Mouse (Mus musculus): ENCODE results near the gene Smarce1. TPM values are rescaled to one million over a fixed set of nuclear protein-coding genes. Genes with fewer than 3 reads are reported as not detected.

Gene Smarce1
- polyA plus RNA-seq, 1 experiment from 2014 or later: 259 TPM

DNA sequence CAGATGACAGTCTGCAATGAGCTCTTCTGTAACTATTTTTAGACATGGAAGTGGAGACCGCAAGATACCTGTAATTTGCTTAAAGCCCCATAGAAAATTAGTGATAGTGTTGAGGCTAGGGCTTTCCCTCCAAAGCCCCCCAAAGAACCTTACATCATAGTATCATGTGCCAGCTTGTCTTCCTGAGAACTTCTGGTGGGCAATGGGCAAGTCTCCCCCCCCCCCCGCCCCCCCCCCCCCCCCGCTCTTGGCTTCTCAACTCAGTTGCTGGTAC lies 53.0 kb downstream of the Smarce1 start:
- Histone ChIP-seq H3K27me3 (ENCODE audit: insufficient read depth, poor library complexity, severe bottlenecking) (no peaks in the 10 kb centered on the region), H3K4me3 (no peak overlapping the region), H3K36me3 (no peaks in the 10 kb centered on the region), H3K4me1 (peaks cover 6% of the 10 kb centered on the region; the same call in 1 of the 2 replicates), H3K9me3 (no peaks in the 10 kb centered on the region), H3K27ac (no peak overlapping the region)
- WGBS: 56% methylated on average over 3 of the region's 3 CpGs
- no peak for DNase-seq (ENCODE audit: low spot score)

DNA sequence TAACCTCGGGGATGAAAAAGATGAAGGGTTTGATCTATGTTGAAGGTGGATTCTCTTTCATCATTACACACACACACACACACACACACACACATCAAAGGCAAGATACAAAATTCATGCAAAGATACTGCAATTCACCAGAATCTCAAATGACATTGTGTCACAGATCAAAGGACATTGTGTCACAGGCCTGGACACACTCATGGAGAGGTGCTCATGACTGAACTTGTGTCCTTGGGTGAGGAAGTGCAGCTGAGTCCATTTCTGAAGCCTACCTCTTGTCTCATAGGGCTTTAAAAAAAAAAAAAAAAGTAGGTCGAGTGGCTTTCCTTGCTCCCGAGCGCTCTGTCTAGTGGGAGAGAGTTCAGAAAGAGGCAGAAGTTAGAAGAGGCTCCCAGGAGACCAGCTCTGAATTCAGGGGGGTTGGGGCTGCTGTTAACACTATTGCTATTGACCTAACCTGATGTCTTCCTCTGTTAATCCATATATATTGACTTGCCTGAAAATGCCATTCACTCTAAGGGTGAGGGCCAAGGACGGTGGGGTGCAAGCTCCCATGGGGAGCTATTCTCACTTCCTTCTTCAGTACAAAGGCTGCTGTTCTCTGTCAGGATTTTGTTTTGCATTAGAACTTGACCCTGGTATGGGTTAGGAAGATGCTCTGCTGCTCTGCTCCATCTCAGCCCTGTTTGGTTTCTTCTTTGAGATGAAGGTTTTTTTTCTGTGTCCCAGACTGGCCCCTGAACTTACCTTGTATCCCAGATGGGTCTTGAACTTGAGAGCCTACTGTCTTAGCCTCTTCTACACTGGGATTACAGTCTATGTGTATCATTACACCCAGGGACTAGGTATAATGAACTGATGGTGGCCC lies 53.5 kb downstream of the Smarce1 start:
- Histone ChIP-seq H3K36me3 (no peaks in the 10 kb centered on the region), H3K27ac (no peak overlapping the region), H3K27me3 (ENCODE audit: insufficient read depth, poor library complexity, severe bottlenecking) (no peaks in the 10 kb centered on the region), H3K4me1 (peaks cover 6% of the 10 kb centered on the region; the same call in 1 of the 2 replicates), H3K9me3 (no peaks in the 10 kb centered on the region), H3K4me3 (no peak overlapping the region)
- DNase-seq (ENCODE audit: low spot score): no peak
- 65% methylated on average over 5 of the region's 5 CpGs for WGBS

DNA sequence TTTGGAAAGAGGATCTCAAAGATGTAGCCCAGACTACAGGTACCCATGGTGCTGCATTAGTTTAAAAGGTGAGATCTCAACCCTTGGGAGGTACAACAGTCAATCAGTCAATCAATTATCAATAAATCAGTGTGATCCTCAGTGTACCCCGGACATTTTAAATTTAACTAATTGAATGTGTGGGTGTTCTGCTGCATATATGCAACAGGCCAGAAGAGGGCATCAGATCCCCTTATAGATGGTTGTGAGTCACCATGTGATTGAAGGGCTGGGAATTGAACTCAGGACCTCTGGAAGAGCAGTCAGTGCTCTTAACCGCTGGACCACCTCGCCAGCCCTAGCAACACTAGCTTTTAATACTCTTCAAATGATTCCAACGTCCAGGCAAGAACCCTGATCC lies 58.8 kb downstream of the Smarce1 start:
- no peaks in the 10 kb centered on the region for H3K9me3 ChIP-seq
- H3K36me3 ChIP-seq: no peaks in the 10 kb centered on the region
- 75% methylated on average over 4 of the region's 4 CpGs for WGBS
- H3K27ac ChIP-seq: no peak overlapping the region
- no peaks in the 10 kb centered on the region for H3K27me3 ChIP-seq (ENCODE audit: insufficient read depth, poor library complexity, severe bottlenecking)
- no peak overlapping the region for H3K4me3 ChIP-seq
- peaks cover 6% of the 10 kb centered on the region; the same call in 1 of the 2 replicates for H3K4me1 ChIP-seq
- DNase-seq (ENCODE audit: low spot score): no peak

DNA sequence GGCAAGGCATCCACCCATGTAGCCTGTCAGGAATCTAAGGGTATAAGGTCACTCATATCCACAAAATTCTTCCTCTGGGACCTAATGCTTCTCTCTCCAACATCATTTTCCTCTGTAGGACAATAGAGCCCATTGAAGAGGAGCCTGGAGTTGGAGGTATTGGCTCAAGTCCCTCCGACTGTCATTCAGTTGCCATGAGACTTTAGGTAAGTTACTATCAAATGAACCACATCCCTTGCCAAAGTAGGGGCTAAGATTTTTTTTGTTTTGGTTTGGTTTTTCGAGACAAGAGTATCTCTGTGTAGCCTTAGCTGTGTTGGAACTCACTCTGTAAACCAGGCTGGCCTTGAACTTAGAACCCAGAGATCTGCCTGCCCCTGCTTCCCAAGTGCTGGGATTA lies 59.4 kb downstream of the Smarce1 start:
- Histone ChIP-seq H3K4me1 (peaks cover 6% of the 10 kb centered on the region; the same call in 1 of the 2 replicates), H3K36me3 (no peaks in the 10 kb centered on the region), H3K27me3 (ENCODE audit: insufficient read depth, poor library complexity, severe bottlenecking) (no peaks in the 10 kb centered on the region), H3K4me3 (no peak overlapping the region), H3K27ac (no peak overlapping the region), H3K9me3 (no peaks in the 10 kb centered on the region)
- no peak for DNase-seq (ENCODE audit: low spot score)
- 64% methylated on average over 2 of the region's 2 CpGs for WGBS

DNA sequence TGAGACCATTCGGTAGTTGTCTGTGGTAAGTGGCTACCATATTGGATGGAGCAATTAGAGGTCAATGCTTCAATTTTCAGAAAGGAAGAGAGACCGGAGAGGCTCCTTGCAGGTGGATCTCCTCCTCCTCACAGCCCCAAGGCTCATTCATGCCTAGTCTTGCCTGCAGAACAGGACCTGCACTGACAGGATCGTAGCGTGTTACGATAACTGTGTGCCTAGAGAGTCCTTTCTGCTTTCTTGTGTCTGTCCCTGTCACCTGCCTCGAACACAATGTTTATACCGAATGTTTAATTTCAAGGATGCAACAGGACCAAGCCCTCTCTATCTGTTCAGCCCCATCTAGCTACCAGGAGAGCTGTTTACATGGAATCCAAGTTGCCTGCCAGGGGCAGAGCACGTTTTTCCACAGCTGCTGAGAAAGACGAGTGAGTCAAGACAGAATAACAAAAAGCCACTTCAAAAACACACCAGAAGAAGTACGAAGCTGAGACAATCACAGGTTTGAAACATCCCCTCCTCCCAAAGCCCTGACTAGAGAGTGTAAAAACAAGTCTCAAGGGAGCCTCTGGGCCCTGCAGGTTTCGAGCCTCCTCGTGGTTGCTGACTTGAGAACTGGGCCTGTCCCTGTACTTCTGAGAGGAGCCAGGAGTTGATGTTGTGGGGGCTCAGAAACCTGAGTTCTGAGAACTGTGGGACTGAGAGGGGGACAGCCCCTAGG lies 60.1 kb downstream of the Smarce1 start:
- H3K4me1 ChIP-seq: peaks cover 6% of the 10 kb centered on the region; the same call in 1 of the 2 replicates
- H3K27me3 ChIP-seq (ENCODE audit: insufficient read depth, poor library complexity, severe bottlenecking): no peaks in the 10 kb centered on the region
- H3K9me3 ChIP-seq: no peaks in the 10 kb centered on the region
- 75% methylated on average over 12 of the region's 12 CpGs for WGBS
- H3K27ac ChIP-seq: no peak overlapping the region
- no peak overlapping the region for H3K4me3 ChIP-seq
- no peaks in the 10 kb centered on the region for H3K36me3 ChIP-seq
- no peak for DNase-seq (ENCODE audit: low spot score)

DNA sequence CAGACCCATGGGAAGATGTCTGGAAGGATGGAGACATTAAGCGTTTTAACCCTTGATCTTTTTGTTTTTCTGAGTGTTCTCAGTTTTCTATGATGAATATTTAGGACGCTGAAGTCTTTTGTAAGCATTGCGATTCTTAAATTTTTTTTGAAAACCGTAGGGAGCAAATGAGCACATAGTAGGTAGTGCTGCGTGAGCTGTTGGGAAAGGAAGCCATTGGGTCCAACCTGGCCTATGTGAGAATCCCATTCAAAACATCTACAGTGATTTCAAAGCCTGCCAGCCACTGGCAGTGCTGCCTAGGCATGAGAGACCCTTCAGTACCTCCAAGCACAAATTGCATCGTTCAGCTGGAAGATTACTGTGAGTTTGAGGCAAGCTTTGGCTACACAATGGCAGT lies 60.8 kb downstream of the Smarce1 start:
- DNase-seq (ENCODE audit: low spot score): no peak
- Histone ChIP-seq H3K27me3 (ENCODE audit: insufficient read depth, poor library complexity, severe bottlenecking) (no peaks in the 10 kb centered on the region), H3K36me3 (no peaks in the 10 kb centered on the region), H3K4me1 (peaks cover 6% of the 10 kb centered on the region; the same call in 1 of the 2 replicates), H3K27ac (no peak overlapping the region), H3K9me3 (no peaks in the 10 kb centered on the region), H3K4me3 (no peak overlapping the region)
- WGBS: 86% methylated on average over 6 of the region's 6 CpGs

DNA sequence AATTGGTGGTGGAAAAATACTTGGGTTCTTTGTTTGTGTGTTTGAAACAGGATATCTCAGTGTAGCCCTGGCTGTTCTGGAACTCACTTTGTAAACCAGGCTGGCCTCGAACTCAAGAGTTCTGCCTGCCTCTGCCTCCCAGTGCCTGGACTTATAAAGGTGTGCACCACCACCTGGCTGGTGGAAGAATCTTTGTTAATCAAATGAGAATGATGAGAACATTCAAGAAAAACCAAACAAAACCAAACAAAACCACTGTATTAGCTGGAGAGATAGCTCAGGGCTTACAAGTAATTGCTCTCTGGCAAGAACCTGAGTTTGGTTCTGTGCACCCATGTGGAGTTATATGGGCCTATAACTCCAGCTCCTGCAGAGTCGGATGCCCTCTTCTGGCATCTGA lies 61.4 kb downstream of the Smarce1 start:
- no peak for DNase-seq (ENCODE audit: low spot score)
- Histone ChIP-seq H3K27ac (no peak overlapping the region), H3K4me3 (no peak overlapping the region), H3K9me3 (no peaks in the 10 kb centered on the region), H3K36me3 (no peaks in the 10 kb centered on the region), H3K4me1 (peaks cover 6% of the 10 kb centered on the region; the same call in 1 of the 2 replicates), H3K27me3 (ENCODE audit: insufficient read depth, poor library complexity, severe bottlenecking) (no peaks in the 10 kb centered on the region)
- WGBS: 91% methylated on average over 2 of the region's 2 CpGs

DNA sequence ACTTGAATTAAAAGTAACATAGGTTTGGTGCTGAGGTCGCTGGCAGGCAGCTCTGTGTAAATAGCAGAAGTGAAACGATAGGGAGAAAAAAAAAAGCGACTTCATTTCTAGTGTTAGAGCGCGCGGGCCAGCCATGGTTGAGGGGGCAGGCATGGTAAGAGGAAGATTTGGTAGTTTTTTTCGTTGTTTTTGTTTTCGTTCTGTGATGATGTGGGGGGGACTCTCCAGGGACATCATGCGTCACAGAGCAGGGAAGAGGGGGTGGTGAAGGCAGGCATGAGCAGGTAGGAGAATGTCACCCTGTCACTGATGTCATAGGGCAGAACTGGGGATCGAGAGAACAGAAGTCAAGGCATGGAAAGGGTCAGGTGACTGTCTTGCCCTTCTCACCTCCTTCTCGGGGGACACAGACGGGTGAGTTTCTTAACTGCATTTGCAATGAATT lies 62.8 kb downstream of the Smarce1 start:
- WGBS: 79% methylated on average over 12 of the region's 12 CpGs
- H3K9me3 ChIP-seq: no peaks in the 10 kb centered on the region
- DNase-seq (ENCODE audit: low spot score): no peak

DNA sequence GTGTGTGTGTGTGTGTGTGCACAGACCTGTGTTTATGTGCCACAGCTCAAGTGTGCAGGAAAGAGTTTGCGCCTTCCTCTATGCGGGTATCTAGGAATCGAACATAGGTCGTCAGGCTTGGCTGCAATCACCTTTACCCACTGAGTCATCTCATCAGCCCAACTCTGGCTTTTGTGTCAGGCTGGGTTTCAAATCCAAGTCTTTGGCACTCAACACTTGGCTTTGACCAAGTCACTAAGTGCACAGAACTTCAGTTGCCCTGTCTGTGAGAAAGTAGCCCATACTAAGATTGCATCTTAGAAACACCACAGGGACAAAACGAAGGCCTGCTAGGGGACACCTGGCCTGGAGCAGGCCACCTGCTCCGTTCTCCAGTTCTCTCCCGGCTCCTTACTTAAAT lies 63.2 kb downstream of the Smarce1 start:
- no peaks in the 10 kb centered on the region for H3K36me3 ChIP-seq

More for the DNA sequence above, 62.8 kb downstream of the Smarce1 start:
- Histone ChIP-seq H3K36me3 (no peaks in the 10 kb centered on the region), H3K27ac (no peak overlapping the region), H3K27me3 (ENCODE audit: insufficient read depth, poor library complexity, severe bottlenecking) (no peaks in the 10 kb centered on the region), H3K4me3 (no peak overlapping the region), H3K4me1 (peaks cover 6% of the 10 kb centered on the region; the same call in 1 of the 2 replicates)

DNA sequence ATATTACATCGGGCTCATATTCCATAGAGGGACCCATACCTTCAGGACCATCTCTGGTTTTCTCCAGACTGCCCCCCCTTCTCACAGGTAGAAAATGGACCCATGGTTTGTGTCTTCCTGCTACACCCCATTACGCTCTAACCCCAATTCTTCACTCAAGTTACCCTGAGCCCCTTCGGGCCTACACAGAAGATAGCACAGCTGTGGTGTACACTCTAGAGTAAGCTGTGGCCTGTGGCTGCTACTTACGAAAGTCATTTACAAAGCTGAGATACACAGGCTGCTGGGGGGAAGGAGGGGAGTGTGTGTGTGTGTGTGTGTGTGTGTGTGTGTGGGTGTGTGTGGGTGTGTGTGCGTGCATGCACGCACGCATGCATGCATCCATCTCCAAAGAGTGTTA lies 64.6 kb downstream of the Smarce1 start:
- Histone ChIP-seq H3K36me3 (no peaks in the 10 kb centered on the region), H3K27me3 (ENCODE audit: insufficient read depth, poor library complexity, severe bottlenecking) (no peaks in the 10 kb centered on the region), H3K27ac (no peak overlapping the region), H3K9me3 (no peaks in the 10 kb centered on the region), H3K4me1 (peaks cover 6% of the 10 kb centered on the region; the same call in 1 of the 2 replicates), H3K4me3 (no peak overlapping the region)
- DNase-seq (ENCODE audit: low spot score): no peak
- 92% methylated on average over 7 of the region's 7 CpGs for WGBS

More for the DNA sequence above, 63.2 kb downstream of the Smarce1 start:
- DNase-seq (ENCODE audit: low spot score): no peak
- no peaks in the 10 kb centered on the region for H3K27me3 ChIP-seq (ENCODE audit: insufficient read depth, poor library complexity, severe bottlenecking)
- peaks cover 6% of the 10 kb centered on the region; the same call in 1 of the 2 replicates for H3K4me1 ChIP-seq
- no peak overlapping the region for H3K4me3 ChIP-seq
- 90% methylated on average over 7 of the region's 7 CpGs for WGBS
- H3K9me3 ChIP-seq: no peaks in the 10 kb centered on the region
- no peak overlapping the region for H3K27ac ChIP-seq

DNA sequence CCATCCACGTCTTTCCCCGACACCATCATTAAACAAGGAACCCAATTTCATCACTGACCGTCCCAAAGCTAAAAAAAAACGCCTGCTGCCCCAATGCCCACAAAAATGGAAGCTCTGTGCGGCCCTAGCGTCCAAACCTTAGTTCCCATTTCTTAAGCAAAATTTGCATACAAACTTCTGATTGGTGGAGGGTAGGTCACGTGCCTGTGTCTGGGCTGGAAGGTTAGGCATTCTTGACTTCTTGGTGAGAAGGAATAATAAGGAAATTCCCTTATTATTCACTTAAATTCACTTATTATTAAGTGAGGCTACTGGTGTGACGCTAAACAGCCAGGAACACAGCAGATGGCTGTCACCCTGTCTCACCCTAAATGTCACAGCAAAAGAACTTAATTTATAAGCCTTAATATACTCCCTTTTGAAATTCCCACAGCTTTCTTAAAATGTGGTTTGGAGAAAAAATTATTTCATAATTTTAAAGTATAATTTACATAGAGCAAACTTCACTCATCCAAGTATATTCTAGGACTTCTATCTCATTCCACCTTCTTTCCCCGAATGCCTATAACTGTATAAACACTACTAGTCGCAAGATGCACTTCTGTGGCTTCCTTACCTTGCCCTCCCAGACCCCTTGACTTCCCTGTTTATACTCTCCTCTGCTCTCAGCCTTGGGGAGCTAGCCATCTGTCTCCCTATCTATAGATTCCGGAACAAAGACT lies 65.6 kb downstream of the Smarce1 start:
- Histone ChIP-seq H3K27ac (no peak overlapping the region), H3K9me3 (no peaks in the 10 kb centered on the region), H3K36me3 (no peaks in the 10 kb centered on the region), H3K4me3 (no peak overlapping the region), H3K4me1 (peaks cover 3% of the 10 kb centered on the region; the same call in 1 of the 2 replicates), H3K27me3 (ENCODE audit: insufficient read depth, poor library complexity, severe bottlenecking) (no peaks in the 10 kb centered on the region)
- DNase-seq (ENCODE audit: low spot score): no peak
- WGBS: 71% methylated on average over 11 of the region's 11 CpGs

DNA sequence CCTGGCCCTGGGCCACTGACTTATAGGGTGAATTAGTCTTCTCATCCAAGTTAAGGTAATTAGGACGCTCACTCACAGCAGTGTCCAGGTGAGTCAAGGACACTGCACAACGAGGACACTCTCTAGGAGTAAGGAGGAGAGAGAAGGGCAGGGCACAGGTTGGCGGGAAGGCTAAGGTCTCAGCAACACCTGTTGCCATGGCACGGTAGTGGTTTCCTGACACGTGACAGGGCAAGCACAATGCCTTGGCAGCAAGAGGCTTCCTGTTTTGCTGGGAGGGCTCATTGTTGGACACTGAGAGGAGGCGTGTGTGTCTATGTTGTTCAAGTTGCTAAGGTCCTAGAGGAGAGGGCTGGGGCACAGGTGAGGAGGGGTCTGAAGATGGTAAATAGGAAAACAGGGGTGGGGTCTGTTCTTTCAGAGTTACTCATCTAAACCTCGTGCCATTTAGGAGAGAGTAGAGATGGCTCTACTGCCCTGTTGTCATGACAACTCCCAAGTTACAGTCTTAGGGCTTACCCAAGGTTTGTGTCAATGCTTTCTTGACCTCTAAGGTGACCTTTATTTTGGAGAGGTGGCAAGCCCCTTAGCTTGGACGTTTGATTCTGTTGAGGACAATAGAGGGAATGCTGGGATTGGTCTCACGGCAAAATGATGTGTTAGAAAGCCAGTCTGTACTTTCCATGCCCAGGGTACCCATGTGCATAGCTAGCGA lies 67.7 kb downstream of the Smarce1 start:
- Histone ChIP-seq H3K27ac (no peak overlapping the region), H3K4me1 (peaks cover under 1% of the 10 kb centered on the region; the same call in 1 of the 2 replicates), H3K27me3 (ENCODE audit: insufficient read depth, poor library complexity, severe bottlenecking) (no peaks in the 10 kb centered on the region), H3K9me3 (no peaks in the 10 kb centered on the region), H3K4me3 (no peak overlapping the region), H3K36me3 (no peaks in the 10 kb centered on the region)
- no peak for DNase-seq (ENCODE audit: low spot score)
- 79% methylated on average over 10 of the region's 10 CpGs for WGBS
